Mouse (Mus musculus) stomach, embryonic 16.5 days (tissue): ENCODE measurements around the gene Cox15. TPM values are rescaled to one million over a fixed set of nuclear protein-coding genes. Genes with fewer than 3 reads are reported as not detected.
A peak's percentile ranks its signal among the peaks of the same experiment; 100 is the strongest.

Source experiments
- ATAC-seq: fragments of 200-750 bp; cut with Nextera tagmentation; 2 replicates; pipeline ENCODE4 v1.8.0; 2017; ENCODE audit warnings: moderate number of reproducible peaks, moderate TSS enrichment; ENCODE audit not compliant: insufficient read depth, low FRiP score
- H3K27ac ChIP-seq: fragments of 300-500 bp; sonication (generic); 2 replicates; pipeline ENCODE4 v1.5.1; 2014; ENCODE audit warnings: low read length
- H3K27me3 ChIP-seq: fragments of 300-500 bp; sonication (generic); 2 replicates; pipeline ENCODE4 v1.6.1; 2014; ENCODE audit warnings: low read length, control low read depth, mixed read lengths; ENCODE audit not compliant: control insufficient read depth, insufficient read depth
- H3K36me3 ChIP-seq: fragments of 300-500 bp; sonication (generic); 2 replicates; pipeline ENCODE4 v1.6.1; 2014; ENCODE audit warnings: low read length; ENCODE audit not compliant: control insufficient read depth, insufficient read depth
- H3K4me1 ChIP-seq: fragments of 300-500 bp; sonication (generic); 2 replicates; pipeline ENCODE4 v1.6.1; 2014; ENCODE audit warnings: low read length, control low read depth, mixed read lengths; ENCODE audit not compliant: control insufficient read depth, insufficient read depth
- H3K4me2 ChIP-seq: fragments of 300-500 bp; sonication (generic); 2 replicates; pipeline ENCODE4 v1.6.1; 2014; ENCODE audit warnings: low read depth, low read length, mixed read lengths
- H3K4me3 ChIP-seq: fragments of 300-500 bp; sonication (generic); replicated peaks from 2 replicates; pipeline ENCODE4 v1.5.1; 2014; ENCODE audit warnings: mild to moderate bottlenecking, low read length
- H3K9ac ChIP-seq: fragments of 300-500 bp; sonication (generic); 2 replicates; pipeline ENCODE4 v1.6.1; 2014; ENCODE audit warnings: low read length
- H3K9me3 ChIP-seq: fragments of 300-500 bp; sonication (generic); replicated peaks from 2 replicates; pipeline ENCODE4 v1.6.1; 2016; ENCODE audit warnings: low read length, control low read depth; ENCODE audit not compliant: control insufficient read depth
- WGBS: fragments of 180-500 bp; shearing (Covaris S2); extraction: QIAGEN DNeasy Blood & Tissue Kit; methylation state at CpG from one replicate; pipeline ENCODE4 v1.1.7; 2014; 5-methylcytosine and 5-hydroxymethylcytosine counted together
- polyA plus RNA-seq: library from polyadenylated mRNA; unstranded; fragments of >200 nt; fragmentation: Nextera tagmentation; extraction: Ambion mirVana; gene quantifications from 2 replicates; pipeline ENCODE4 v1.2.1, GENCODE M21; 2015

Cox15 gene
- polyA plus RNA-seq, 1 experiment from 2014 or later: 10.8 TPM

GRCm38 (mm10) chr19:43704211-43704610 lies 48.6 kb downstream of the Cox15 start:
- ATAC-seq: no peak
- Histone ChIP-seq H3K9ac (no peak overlapping the region), H3K27ac (no peak overlapping the region)

DNA sequence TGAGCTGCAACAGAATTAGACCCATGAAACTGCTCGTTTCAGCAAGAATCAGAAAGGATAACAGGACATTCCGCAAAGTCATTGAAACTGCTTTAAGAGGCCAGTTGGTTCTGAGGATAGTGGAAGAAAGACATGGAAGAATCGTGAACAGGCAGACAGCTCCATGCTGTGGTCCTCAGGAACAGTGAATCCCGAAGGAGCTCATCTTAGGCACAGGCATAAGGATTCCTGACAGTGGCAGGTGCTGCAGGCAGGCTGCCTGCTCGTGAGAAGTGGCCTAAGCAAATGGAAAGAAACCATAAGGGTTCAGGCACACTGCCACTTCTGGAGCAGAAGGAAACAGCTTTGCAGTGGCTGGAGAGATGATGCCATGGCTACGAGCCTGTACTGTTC lies 53.0 kb downstream of the Cox15 start:
- no peak overlapping the region for H3K27ac ChIP-seq
- H3K9me3 ChIP-seq: no peaks in the 10 kb centered on the region
- no peak overlapping the region for H3K9ac ChIP-seq
- H3K36me3 ChIP-seq: peaks cover 16% of the 10 kb centered on the region
- no peaks in the 10 kb centered on the region for H3K27me3 ChIP-seq
- no peak overlapping the region for H3K4me3 ChIP-seq
- ATAC-seq: no peak
- peaks cover 4% of the 10 kb centered on the region; the same call in 1 of the 2 replicates for H3K4me1 ChIP-seq
- H3K4me2 ChIP-seq: no peak overlapping the region
- 82% methylated on average over 6 of the region's 6 CpGs for WGBS

More at GRCm38 (mm10) chr19:43704211-43704610, 48.6 kb downstream of the Cox15 start:
- Histone ChIP-seq H3K36me3 (peaks cover 16% of the 10 kb centered on the region), H3K4me3 (no peak overlapping the region), H3K9me3 (no peaks in the 10 kb centered on the region), H3K27me3 (no peaks in the 10 kb centered on the region), H3K4me2 (no peak overlapping the region), H3K4me1 (no peaks in the 10 kb centered on the region)
- WGBS: 73% methylated on average over 11 of the region's 11 CpGs

DNA sequence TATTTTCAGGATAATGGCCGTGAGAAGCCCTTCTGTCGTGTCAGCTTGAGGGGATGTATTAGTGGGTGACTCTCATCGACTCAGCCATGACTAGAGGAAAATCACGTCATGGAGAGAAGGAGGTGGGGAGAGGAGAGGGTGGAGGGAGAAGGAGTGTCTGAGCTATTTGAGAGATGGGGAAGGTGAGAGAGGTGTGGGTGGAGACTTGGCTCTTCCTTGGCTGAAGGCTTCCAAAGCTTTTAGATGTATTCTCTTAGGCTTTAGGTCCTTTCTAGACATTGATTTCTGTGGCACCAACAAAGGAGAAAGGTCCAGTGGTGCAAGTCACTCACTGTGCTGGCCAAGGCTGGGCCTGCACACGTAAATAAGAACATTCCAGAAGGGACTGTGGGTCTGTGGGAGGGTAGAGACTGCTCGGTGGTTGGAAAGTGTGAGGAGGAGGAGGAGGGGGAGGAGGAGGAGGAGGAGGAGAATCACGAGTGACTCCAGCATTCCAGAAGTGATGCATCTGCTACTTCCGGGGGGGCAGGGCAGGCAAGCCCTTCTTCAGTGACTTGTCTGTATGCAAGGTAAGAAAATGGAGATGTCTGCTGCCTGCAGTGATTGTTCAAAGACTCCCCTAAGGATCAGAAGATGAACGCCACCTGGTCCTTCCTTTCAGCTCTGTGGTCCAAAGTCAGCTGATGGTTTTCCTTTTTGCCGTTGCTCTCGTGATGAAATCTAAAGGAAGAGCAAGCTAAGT lies 53.6 kb downstream of the Cox15 start:
- Histone ChIP-seq H3K4me3 (no peak overlapping the region), H3K36me3 (peaks cover 16% of the 10 kb centered on the region), H3K27me3 (no peaks in the 10 kb centered on the region), H3K9ac (no peak overlapping the region), H3K4me1 (peaks cover 4% of the 10 kb centered on the region; the same call in 1 of the 2 replicates), H3K27ac (no peak overlapping the region), H3K9me3 (no peaks in the 10 kb centered on the region), H3K4me2 (no peak overlapping the region)
- 51% methylated on average over 11 of the region's 11 CpGs for WGBS
- ATAC-seq: no peak

GRCm38 (mm10) chr19:43697666-43698370 lies 55.0 kb downstream of the Cox15 start:
- Histone ChIP-seq H3K9me3 (no peaks in the 10 kb centered on the region), H3K9ac (no peak overlapping the region), H3K4me3 (no peak overlapping the region), H3K36me3 (peaks cover 13% of the 10 kb centered on the region), H3K27ac (no peak overlapping the region), H3K4me2 (no peak overlapping the region), H3K27me3 (no peaks in the 10 kb centered on the region), H3K4me1 (peaks cover 4% of the 10 kb centered on the region; the same call in 1 of the 2 replicates)
- ATAC-seq: no peak
- 90% methylated on average over 5 of the region's 5 CpGs for WGBS

DNA sequence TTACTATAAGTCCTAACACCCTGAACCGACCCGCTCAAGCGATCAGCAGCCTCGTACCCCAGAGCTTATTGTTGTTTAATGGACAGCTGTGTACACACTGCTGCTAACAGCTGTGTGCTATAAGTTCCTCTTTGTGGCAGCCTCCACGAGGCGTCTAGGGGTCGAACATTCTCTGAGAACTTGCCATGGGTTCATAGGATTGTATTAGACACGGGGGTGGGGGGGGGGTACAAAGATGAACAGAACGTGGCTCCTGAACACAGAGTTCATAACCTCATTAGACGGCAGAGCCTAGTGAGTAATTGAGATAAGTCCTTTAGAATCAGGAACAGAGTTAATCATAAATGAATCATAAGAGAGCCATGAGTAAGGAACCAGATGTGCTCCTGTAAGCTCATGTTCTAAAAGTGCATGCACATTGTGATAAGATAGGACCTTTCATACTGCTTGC lies 57.3 kb downstream of the Cox15 start:
- H3K4me2 ChIP-seq: no peak overlapping the region
- ATAC-seq: peak; percentile 82
- peak overlapping the region; percentile 53 for H3K27ac ChIP-seq
- no peaks in the 10 kb centered on the region for H3K9me3 ChIP-seq
- H3K4me3 ChIP-seq: no peak overlapping the region
- H3K27me3 ChIP-seq: no peaks in the 10 kb centered on the region
- no peaks in the 10 kb centered on the region for H3K36me3 ChIP-seq
- no peak overlapping the region for H3K9ac ChIP-seq
- WGBS: 32% methylated on average over 10 of the region's 10 CpGs
- peaks cover 4% of the 10 kb centered on the region; the same call in 1 of the 2 replicates for H3K4me1 ChIP-seq

GRCm38 (mm10) chr19:43692815-43693214 lies 60.0 kb downstream of the Cox15 start:
- no peaks in the 10 kb centered on the region for H3K9me3 ChIP-seq
- peaks cover 4% of the 10 kb centered on the region; the same call in 1 of the 2 replicates for H3K4me1 ChIP-seq
- ATAC-seq: no peak
- no peak overlapping the region for H3K4me2 ChIP-seq
- no peak overlapping the region for H3K9ac ChIP-seq
- WGBS: 90% methylated on average over 14 of the region's 14 CpGs
- no peak overlapping the region for H3K27ac ChIP-seq
- H3K36me3 ChIP-seq: no peaks in the 10 kb centered on the region
- no peak overlapping the region for H3K4me3 ChIP-seq
- no peaks in the 10 kb centered on the region for H3K27me3 ChIP-seq

DNA sequence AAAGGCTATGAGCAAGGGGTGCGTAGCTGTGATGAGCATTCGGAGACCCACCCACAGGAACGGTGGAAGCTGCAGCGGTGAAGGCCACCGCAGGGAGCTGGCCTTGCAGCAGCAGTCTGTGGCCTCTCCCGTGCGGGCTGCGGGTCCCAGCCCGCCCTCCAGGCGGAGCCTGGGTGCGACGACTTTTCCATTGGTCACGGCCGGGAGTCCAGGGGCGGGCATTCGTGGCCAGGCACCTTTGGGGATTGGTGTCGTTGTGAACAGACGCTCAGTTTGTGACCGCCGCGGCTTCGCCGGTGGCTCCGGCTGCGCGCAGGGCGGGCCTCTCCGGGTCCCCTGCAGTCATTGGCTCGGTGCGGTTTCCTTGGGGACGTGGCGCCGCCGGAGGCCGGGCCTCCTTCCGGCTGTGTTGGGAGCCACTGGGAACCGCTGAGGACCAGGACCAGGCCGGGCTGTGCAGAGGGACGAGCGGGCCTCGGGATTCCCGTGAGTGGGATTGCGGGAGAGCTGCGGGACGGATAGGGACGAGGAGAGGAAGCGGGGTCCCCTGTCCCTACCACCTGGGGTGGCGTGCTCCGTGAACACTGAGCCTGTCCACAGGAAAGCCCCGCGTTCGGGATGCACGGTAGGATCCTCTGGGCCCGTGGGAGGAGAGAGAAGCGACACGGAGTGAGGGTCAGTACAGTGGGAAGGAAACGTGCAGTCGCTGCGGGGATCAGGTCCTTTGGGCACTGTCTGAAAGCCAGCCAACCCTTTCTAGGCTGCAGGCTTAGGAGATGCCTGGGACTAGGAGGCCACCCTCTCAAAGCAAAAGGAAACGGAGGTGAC lies 63.2 kb downstream of the Cox15 start, which contains the start of gene Entpd7:
Entpd7 (plus strand) TSS at position 254 of the 828 bp plus-strand sequence.
- WGBS: under 1% methylated on average over 60 of the region's 60 CpGs
- Histone ChIP-seq H3K4me2 (peak within 1 kb of the TSS; percentile 89), H3K27me3 (no peaks in the 10 kb centered on the region), H3K36me3 (no peaks in the 10 kb centered on the region), H3K4me3 (peak within 1 kb of the TSS; percentile 83), H3K27ac (peak within 1 kb of the TSS; percentile 54; the same call in 1 of the 2 replicates), H3K9me3 (no peaks in the 10 kb centered on the region), H3K4me1 (no peaks in the 10 kb centered on the region), H3K9ac (peak within 1 kb of the TSS; percentile 87)
- peak; percentile 100 for ATAC-seq
